Mouse (Mus musculus): ENCODE measurements around the gene Tcaf2.

DNA sequence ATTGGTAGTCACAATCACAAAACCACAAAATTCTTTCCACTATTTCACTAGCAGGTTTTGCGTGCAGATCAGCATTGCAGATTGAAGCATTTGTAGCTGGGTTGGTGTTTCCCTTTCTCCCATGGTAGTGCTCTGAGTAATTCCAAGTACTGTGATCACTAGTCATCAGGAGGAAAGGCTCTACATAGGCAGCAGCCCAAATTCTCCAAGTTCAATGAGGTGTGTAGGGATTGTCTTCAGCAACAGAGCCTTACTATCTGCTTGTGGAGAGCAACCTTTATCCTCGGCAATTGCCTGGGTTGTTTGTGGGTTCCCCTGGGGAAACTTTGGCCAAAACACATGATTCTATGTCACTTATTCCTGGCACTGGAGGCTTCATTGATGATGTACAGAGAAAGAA, 28.1 kb downstream of the Tcaf2 start:
- no peak for TF ChIP-seq CTCF (IDR thresholded peaks at IDR 0.05; ENCODE audit: borderline replicate concordance, control insufficient read depth, extremely low read depth, insufficient read depth, low read length, poor library complexity)
- no peak for TF ChIP-seq POLR2A (IDR thresholded peaks at IDR 0.05; ENCODE audit: control insufficient read depth, extremely low read depth, insufficient read depth, low read length, poor library complexity)
